Mouse (Mus musculus): ENCODE results near the gene Jmjd8. TPM values are rescaled to one million over a fixed set of nuclear protein-coding genes. Genes with fewer than 3 reads are reported as not detected.
"Not testable (repeated sequence)": the region's sequence is repeated elsewhere in the genome, so short reads cannot be mapped to it uniquely, and the experiment has no call there.

Gene Jmjd8
- polyA plus RNA-seq, 1 experiment from 2014 or later = 29.7 TPM

GRCm38 (mm10) chr17:25868601-25869191 lies 40.0 kb downstream of the Jmjd8 start, which contains the start of gene Mcrip2:
Gene Mcrip2, minus strand, starts transcription at chr17:25868764.
- peak; percentile 86 for DNase-seq (ENCODE audit: low spot score)

GRCm38 (mm10) chr17:25869498-25869897 lies 40.8 kb downstream of the Jmjd8 start:
- TF ChIP-seq EP300 (optimal IDR thresholded peaks at IDR 0.05) = no peak
- no peak for TF ChIP-seq CTCF (IDR thresholded peaks at IDR 0.05; ENCODE audit: low read depth)
- H3K4me3 ChIP-seq (ENCODE audit: low read depth, low read length) = no peak overlapping the region
- no peaks in the 10 kb centered on the region for H3K9me3 ChIP-seq (ENCODE audit: control insufficient read depth, low read length)
- no peak overlapping the region for H3K9ac ChIP-seq (ENCODE audit: low read length)
- DNase-seq (ENCODE audit: low spot score) (no peak), ATAC-seq (ENCODE audit: low FRiP score, low TSS enrichment) (no peak)
- H3K27me3 ChIP-seq (ENCODE audit: control insufficient read depth, insufficient read depth, low read length) = no peaks in the 10 kb centered on the region
- H3K27ac ChIP-seq (replicated peaks) = no peak overlapping the region
- H3K36me3 ChIP-seq (ENCODE audit: control insufficient read depth, insufficient read depth, low read length) = no peaks in the 10 kb centered on the region
- H3K4me1 ChIP-seq (replicated peaks; ENCODE audit: control insufficient read depth, insufficient read depth) = peaks cover 10% of the 10 kb centered on the region; the same call in 1 of the 2 replicates
- H3K4me2 ChIP-seq (replicated peaks; ENCODE audit: low read depth) = no peak overlapping the region
- WGBS = 83% methylated on average over 8 of the region's 8 CpGs

More at GRCm38 (mm10) chr17:25868601-25869191, 40.0 kb downstream of the Jmjd8 start, which contains the start of gene Mcrip2:
- peak within 1 kb of the TSS; percentile 100 for H3K4me2 ChIP-seq (replicated peaks; ENCODE audit: low read depth)
- no peaks in the 10 kb centered on the region for H3K36me3 ChIP-seq (ENCODE audit: control insufficient read depth, insufficient read depth, low read length)
- no peaks in the 10 kb centered on the region for H3K9me3 ChIP-seq (ENCODE audit: control insufficient read depth, low read length)
- H3K27me3 ChIP-seq (ENCODE audit: control insufficient read depth, insufficient read depth, low read length) = no peaks in the 10 kb centered on the region
- H3K4me3 ChIP-seq (ENCODE audit: low read depth, low read length) = peak within 1 kb of the TSS; percentile 74
- 0% methylated on average over 24 of the region's 24 CpGs for WGBS
- H3K9ac ChIP-seq (ENCODE audit: low read length) = peak within 1 kb of the TSS; percentile 76
- TF ChIP-seq EP300 (optimal IDR thresholded peaks at IDR 0.05) (no peak), CTCF (IDR thresholded peaks at IDR 0.05; ENCODE audit: low read depth) (peak; percentile 42)
- peaks cover 8% of the 10 kb centered on the region; the same call in 1 of the 2 replicates for H3K4me1 ChIP-seq (replicated peaks; ENCODE audit: control insufficient read depth, insufficient read depth)
- ATAC-seq (ENCODE audit: low FRiP score, low TSS enrichment) = peak; percentile 61
- peak within 1 kb of the TSS; percentile 86 for H3K27ac ChIP-seq (replicated peaks)

GRCm38 (mm10) chr17:25869954-25870353 lies 41.3 kb downstream of the Jmjd8 start:
- no peak for DNase-seq (ENCODE audit: low spot score)
- TF ChIP-seq CTCF (IDR thresholded peaks at IDR 0.05; ENCODE audit: low read depth) (no peak), EP300 (optimal IDR thresholded peaks at IDR 0.05) (no peak)
- WGBS = 89% methylated on average over 2 of the region's 2 CpGs
- no peak for ATAC-seq (ENCODE audit: low FRiP score, low TSS enrichment)
- Histone ChIP-seq H3K9me3 (ENCODE audit: control insufficient read depth, low read length) (no peaks in the 10 kb centered on the region), H3K4me1 (replicated peaks; ENCODE audit: control insufficient read depth, insufficient read depth) (peaks cover 10% of the 10 kb centered on the region; the same call in 1 of the 2 replicates), H3K27ac (replicated peaks) (no peak overlapping the region), H3K27me3 (ENCODE audit: control insufficient read depth, insufficient read depth, low read length) (no peaks in the 10 kb centered on the region), H3K9ac (ENCODE audit: low read length) (no peak overlapping the region), H3K36me3 (ENCODE audit: control insufficient read depth, insufficient read depth, low read length) (no peaks in the 10 kb centered on the region), H3K4me2 (replicated peaks; ENCODE audit: low read depth) (no peak overlapping the region), H3K4me3 (ENCODE audit: low read depth, low read length) (no peak overlapping the region)

- not testable (repeated sequence) for H3K9me3 ChIP-seq (ENCODE audit: control insufficient read depth, low read length); H3K4me2 ChIP-seq (replicated peaks; ENCODE audit: low read depth); H3K36me3 ChIP-seq (ENCODE audit: control insufficient read depth, insufficient read depth, low read length); ATAC-seq (ENCODE audit: low FRiP score, low TSS enrichment); H3K27ac ChIP-seq (replicated peaks); H3K9ac ChIP-seq (ENCODE audit: low read length); H3K27me3 ChIP-seq (ENCODE audit: control insufficient read depth, insufficient read depth, low read length); H3K4me3 ChIP-seq (ENCODE audit: low read depth, low read length); DNase-seq (ENCODE audit: low spot score)
- H3K4me1 ChIP-seq (replicated peaks; ENCODE audit: control insufficient read depth, insufficient read depth) = peaks cover 13% of the 10 kb centered on the region
These were observed 42.9 kb downstream of the Jmjd8 start for GRCm38 (mm10) chr17:25871566-25871965.

- Histone ChIP-seq H3K36me3 (ENCODE audit: control insufficient read depth, insufficient read depth, low read length) (no peaks in the 10 kb centered on the region), H3K27me3 (ENCODE audit: control insufficient read depth, insufficient read depth, low read length) (no peaks in the 10 kb centered on the region), H3K4me1 (replicated peaks; ENCODE audit: control insufficient read depth, insufficient read depth) (peaks cover 12% of the 10 kb centered on the region), H3K27ac (replicated peaks) (no peak overlapping the region), H3K9me3 (ENCODE audit: control insufficient read depth, low read length) (no peaks in the 10 kb centered on the region), H3K4me2 (replicated peaks; ENCODE audit: low read depth) (no peak overlapping the region), H3K4me3 (ENCODE audit: low read depth, low read length) (no peak overlapping the region), H3K9ac (ENCODE audit: low read length) (no peak overlapping the region)
- ATAC-seq (ENCODE audit: low FRiP score, low TSS enrichment) (no peak), DNase-seq (ENCODE audit: low spot score) (no peak)
- WGBS = 87% methylated on average over 3 of the region's 3 CpGs
- no peak for TF ChIP-seq EP300 (optimal IDR thresholded peaks at IDR 0.05)
- no peak for TF ChIP-seq CTCF (IDR thresholded peaks at IDR 0.05; ENCODE audit: low read depth)
These were observed 44.0 kb downstream of the Jmjd8 start for GRCm38 (mm10) chr17:25872676-25873075.

- Histone ChIP-seq H3K4me1 (replicated peaks; ENCODE audit: control insufficient read depth, insufficient read depth) (peaks cover 8% of the 10 kb centered on the region; the same call in 1 of the 2 replicates), H3K27ac (replicated peaks) (no peak overlapping the region), H3K4me3 (ENCODE audit: low read depth, low read length) (no peak overlapping the region), H3K36me3 (ENCODE audit: control insufficient read depth, insufficient read depth, low read length) (0 out of 2 replicates have a peak, but pooled peaks cover 4% of the 10 kb centered on the region), H3K9me3 (ENCODE audit: control insufficient read depth, low read length) (no peaks in the 10 kb centered on the region), H3K4me2 (replicated peaks; ENCODE audit: low read depth) (peak overlapping the region; percentile 90; the same call in 1 of the 2 replicates), H3K9ac (ENCODE audit: low read length) (no peak overlapping the region), H3K27me3 (ENCODE audit: control insufficient read depth, insufficient read depth, low read length) (no peaks in the 10 kb centered on the region)
- 74% methylated on average over 11 of the region's 11 CpGs for WGBS
- TF ChIP-seq CTCF (IDR thresholded peaks at IDR 0.05; ENCODE audit: low read depth) (no peak), EP300 (optimal IDR thresholded peaks at IDR 0.05) (no peak)
- DNase-seq (ENCODE audit: low spot score) (no peak), ATAC-seq (ENCODE audit: low FRiP score, low TSS enrichment) (no peak)
These were observed 44.9 kb downstream of the Jmjd8 start for GRCm38 (mm10) chr17:25873405-25874147.

Data from stomach, postnatal 0 days (tissue).